8 mouse cellular contexts compared by ENCODE assay signal in genomic region chr19:5601752-5602541, GRCm38 (mm10). TPM values are rescaled to one million over a fixed set of nuclear protein-coding genes. Genes with fewer than 3 reads are reported as not detected.
A peak's percentile ranks its signal among the peaks of the same experiment; 100 is the strongest.
DNase-seq lines count a peak whose midpoint lies in the region; ATAC-seq and TF ChIP-seq lines count a peak whose summit lies in the region.

TSS of gene Rnaseh2c (plus strand) at chr19:5601873.

- DNase-seq in fibroblast of lung, adult 2 months (ENCODE audit: low read depth): peak; percentile 56
- peak; percentile 85 for DNase-seq in kidney, postnatal 14 days
- DNase-seq in liver, embryonic 13.5 days: peak; percentile 72
- peak; percentile 79 for DNase-seq in neural tube, embryonic 11.5 days (ENCODE audit: low spot score)
- DNase-seq in stomach, postnatal 0 days (ENCODE audit: low spot score): peak; percentile 76

- TF ChIP-seq EP300 in stomach, postnatal 0 days (optimal IDR thresholded peaks at IDR 0.05): no peak

- peak; percentile 99 for ATAC-seq in CD4-positive, CD25-positive, alpha-beta regulatory T cell, adult 4 months
- ATAC-seq in heart, embryonic 14.5 days (ENCODE audit: insufficient number of reproducible peaks, insufficient read depth, low FRiP score, low read depth): peak; percentile 73; the same call in 1 of the 2 replicates
- peak; percentile 84 for ATAC-seq in liver, embryonic 13.5 days (ENCODE audit: low read depth)
- ATAC-seq in neural tube, embryonic 11.5 days (ENCODE audit: insufficient read depth, low FRiP score, low TSS enrichment): peak; percentile 55; the same call in 1 of the 2 replicates
- peak; percentile 79 for ATAC-seq in stomach, postnatal 0 days (ENCODE audit: low FRiP score, low TSS enrichment)

- H3K36me3 ChIP-seq in heart, embryonic 14.5 days (ENCODE audit: control insufficient read depth, insufficient read depth, low read length): peaks cover 43% of the 10 kb centered on the region
- H3K36me3 ChIP-seq in liver, embryonic 13.5 days: peaks cover 43% of the 10 kb centered on the region
- H3K36me3 ChIP-seq in neural tube, embryonic 11.5 days (ENCODE audit: control insufficient read depth, insufficient read depth, low read length): peaks cover 13% of the 10 kb centered on the region
- H3K36me3 ChIP-seq in stomach, postnatal 0 days (ENCODE audit: control insufficient read depth, insufficient read depth, low read length): peaks cover 22% of the 10 kb centered on the region

- H3K9me3 ChIP-seq in heart, embryonic 14.5 days (ENCODE audit: control insufficient read depth, low read length): no peaks in the 10 kb centered on the region
- no peaks in the 10 kb centered on the region for H3K9me3 ChIP-seq in liver, embryonic 13.5 days (replicated peaks)
- H3K9me3 ChIP-seq in neural tube, embryonic 11.5 days (ENCODE audit: control insufficient read depth, low read length): no peaks in the 10 kb centered on the region
- no peaks in the 10 kb centered on the region for H3K9me3 ChIP-seq in stomach, postnatal 0 days (ENCODE audit: control insufficient read depth, low read length)

- no peak within 1 kb of the TSS; the same call in 1 of the 2 replicates for H3K27ac ChIP-seq in brown adipose tissue, adult 24 weeks (replicated peaks; ENCODE audit: low read depth, low read length)
- peak within 1 kb of the TSS; percentile 58 to 76; a peak in 3 of 4 replicates for H3K27ac ChIP-seq in heart, embryonic 14.5 days (replicated peaks in 1 of 2; ENCODE audit: control insufficient read depth in 1 of 2, insufficient read depth in 1 of 2, low read depth in 2 of 2, low read length in 2 of 2)
- H3K27ac ChIP-seq in liver, embryonic 13.5 days: peak within 1 kb of the TSS; percentile 90
- H3K27ac ChIP-seq in neural tube, embryonic 11.5 days (ENCODE audit: low read depth, low read length): peak within 1 kb of the TSS; percentile 75
- H3K27ac ChIP-seq in stomach, postnatal 0 days (replicated peaks): peak within 1 kb of the TSS; percentile 67

- H3K4me2 ChIP-seq in heart, embryonic 14.5 days (ENCODE audit: low read length): peak within 1 kb of the TSS; percentile 76
- H3K4me2 ChIP-seq in liver, embryonic 13.5 days: peak within 1 kb of the TSS; percentile 94
- peak within 1 kb of the TSS; percentile 88 for H3K4me2 ChIP-seq in neural tube, embryonic 11.5 days (ENCODE audit: low read depth)
- peak within 1 kb of the TSS; percentile 97 for H3K4me2 ChIP-seq in stomach, postnatal 0 days (replicated peaks; ENCODE audit: low read depth)

- TF ChIP-seq CTCF in stomach, postnatal 0 days (IDR thresholded peaks at IDR 0.05; ENCODE audit: low read depth): no peak

- H3K9ac ChIP-seq in heart, embryonic 14.5 days (ENCODE audit: low read length): peak within 1 kb of the TSS; percentile 91
- peak within 1 kb of the TSS; percentile 97 for H3K9ac ChIP-seq in liver, embryonic 13.5 days
- peak within 1 kb of the TSS; percentile 94 for H3K9ac ChIP-seq in neural tube, embryonic 11.5 days (ENCODE audit: low read length)
- H3K9ac ChIP-seq in stomach, postnatal 0 days (ENCODE audit: low read length): peak within 1 kb of the TSS; percentile 85

- H3K4me3 ChIP-seq in brown adipose tissue, adult 24 weeks (ENCODE audit: insufficient read depth, low read depth, low read length): peak within 1 kb of the TSS; percentile 84
- H3K4me3 ChIP-seq in heart, embryonic 14.5 days (ENCODE audit: control insufficient read depth in 1 of 2, insufficient read depth in 1 of 2, low read depth in 1 of 2, low read length in 2 of 2): peak within 1 kb of the TSS; percentile 85
- H3K4me3 ChIP-seq in liver, embryonic 13.5 days (replicated peaks): peak within 1 kb of the TSS; percentile 92
- peak within 1 kb of the TSS; percentile 94 for H3K4me3 ChIP-seq in neural tube, embryonic 11.5 days (ENCODE audit: low read depth, low read length)
- peak within 1 kb of the TSS; percentile 77 for H3K4me3 ChIP-seq in stomach, postnatal 0 days (ENCODE audit: low read depth, low read length)

- peaks cover 8% of the 10 kb centered on the region for H3K4me1 ChIP-seq in brown adipose tissue, adult 24 weeks (ENCODE audit: control insufficient read depth, insufficient read depth, insufficient read length, low read length)
- peaks cover 10 to 11% of the 10 kb centered on the region in 2 experiments for H3K4me1 ChIP-seq in heart, embryonic 14.5 days (ENCODE audit: control insufficient read depth in 2 of 2, insufficient read depth in 2 of 2, low read length in 2 of 2)
- peaks cover 28% of the 10 kb centered on the region for H3K4me1 ChIP-seq in liver, embryonic 13.5 days (replicated peaks)
- H3K4me1 ChIP-seq in neural tube, embryonic 11.5 days (ENCODE audit: control insufficient read depth, insufficient read depth, low read length): peaks cover 8% of the 10 kb centered on the region
- peaks cover 4% of the 10 kb centered on the region for H3K4me1 ChIP-seq in stomach, postnatal 0 days (replicated peaks; ENCODE audit: control insufficient read depth, insufficient read depth)

- no peaks in the 10 kb centered on the region for H3K27me3 ChIP-seq in heart, embryonic 14.5 days (ENCODE audit: control insufficient read depth, insufficient read depth, low read length)
- H3K27me3 ChIP-seq in liver, embryonic 13.5 days: no peaks in the 10 kb centered on the region
- H3K27me3 ChIP-seq in neural tube, embryonic 11.5 days (ENCODE audit: control insufficient read depth, insufficient read depth, low read length): no peaks in the 10 kb centered on the region
- no peaks in the 10 kb centered on the region for H3K27me3 ChIP-seq in stomach, postnatal 0 days (ENCODE audit: control insufficient read depth, insufficient read depth, low read length)

- WGBS in heart, embryonic 14.5 days: under 1% methylated on average over 64 of the region's 64 CpGs
- under 1% methylated on average over 64 of the region's 64 CpGs for WGBS in liver, embryonic 13.5 days (ENCODE audit: insufficient replicate concordance)
- under 1% methylated on average over 64 of the region's 64 CpGs for WGBS in neural tube, embryonic 11.5 days
- under 1% methylated on average over 62 of the region's 64 CpGs for WGBS in stomach, postnatal 0 days

RNA-seq across cellular contexts. Expression of gene Rnaseh2c, which starts in this region (rescaled TPM):
- polyA plus RNA-seq in CD4-positive, CD25-positive, alpha-beta regulatory T cell, adult 4 months (2017; shearing (Covaris generic)): 100 to 1,000 TPM in 1 of 2 experiments, 10 to 100 TPM in 1; 55.0 to 102 TPM
- 55.5 and 74.0 TPM in 2 replicates for polyA plus RNA-seq in brown adipose tissue, adult 24 weeks (2012; ENCODE audit: insufficient read depth, insufficient read length, missing spikeins)
- 68.8 and 78.5 TPM in 2 replicates for polyA plus RNA-seq in heart, embryonic 14.5 days (2014; fragmentation: Nextera tagmentation; extraction: Ambion mirVana)
- 164 and 176 TPM in 2 replicates for polyA plus RNA-seq in liver, embryonic 13.5 days (2015; fragmentation: Nextera tagmentation; extraction: Ambion mirVana)
- 131 and 137 TPM in 2 replicates for polyA plus RNA-seq in neural tube, embryonic 11.5 days (2014; fragmentation: Nextera tagmentation; extraction: Ambion mirVana)
- 57.3 and 64.7 TPM in 2 replicates for polyA plus RNA-seq in stomach, postnatal 0 days (2015; fragmentation: Nextera tagmentation; extraction: Ambion mirVana)
